Mouse (Mus musculus): Measurements from ENCODE around the gene Rufy4. TPM values are rescaled to one million over a fixed set of nuclear protein-coding genes. Genes with fewer than 3 reads are reported as not detected.
A peak's percentile ranks its signal among the peaks of the same experiment; 100 is the strongest.

The Rufy4 gene
- total RNA-seq, 2 experiments from 2014 or later: not detected

- DNase-seq (ENCODE audit: low spot score in 2 of 2): no peak
Measured at GRCm38 (mm10) chr1:74103654-74104353, 21.5 kb upstream of the Rufy4 start.

- DNase-seq (ENCODE audit: low spot score in 2 of 2): no peak
Measured at GRCm38 (mm10) chr1:74105660-74106059, 19.7 kb upstream of the Rufy4 start.

DNA sequence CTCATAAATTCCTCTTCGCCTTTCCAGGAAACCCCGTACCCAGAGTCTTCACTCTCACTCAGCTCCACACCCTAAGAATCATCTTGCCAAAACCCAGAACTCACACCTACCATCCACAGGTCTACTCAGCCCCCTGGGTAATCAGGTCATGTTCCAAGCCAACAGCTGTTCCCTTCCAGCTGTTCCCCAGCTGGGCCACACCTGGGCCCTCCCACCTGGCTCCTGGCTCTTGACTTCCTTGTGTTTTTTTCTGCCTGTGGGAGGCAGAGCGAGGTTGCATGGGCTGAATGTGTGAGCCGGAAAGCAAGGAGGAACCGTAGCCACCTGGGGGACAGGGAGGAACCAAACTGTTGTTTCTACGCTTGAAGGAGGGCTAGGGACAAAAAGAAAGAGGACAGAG, 19.1 kb upstream of the Rufy4 start:
- no peak for DNase-seq (ENCODE audit: low spot score in 2 of 2)

DNA sequence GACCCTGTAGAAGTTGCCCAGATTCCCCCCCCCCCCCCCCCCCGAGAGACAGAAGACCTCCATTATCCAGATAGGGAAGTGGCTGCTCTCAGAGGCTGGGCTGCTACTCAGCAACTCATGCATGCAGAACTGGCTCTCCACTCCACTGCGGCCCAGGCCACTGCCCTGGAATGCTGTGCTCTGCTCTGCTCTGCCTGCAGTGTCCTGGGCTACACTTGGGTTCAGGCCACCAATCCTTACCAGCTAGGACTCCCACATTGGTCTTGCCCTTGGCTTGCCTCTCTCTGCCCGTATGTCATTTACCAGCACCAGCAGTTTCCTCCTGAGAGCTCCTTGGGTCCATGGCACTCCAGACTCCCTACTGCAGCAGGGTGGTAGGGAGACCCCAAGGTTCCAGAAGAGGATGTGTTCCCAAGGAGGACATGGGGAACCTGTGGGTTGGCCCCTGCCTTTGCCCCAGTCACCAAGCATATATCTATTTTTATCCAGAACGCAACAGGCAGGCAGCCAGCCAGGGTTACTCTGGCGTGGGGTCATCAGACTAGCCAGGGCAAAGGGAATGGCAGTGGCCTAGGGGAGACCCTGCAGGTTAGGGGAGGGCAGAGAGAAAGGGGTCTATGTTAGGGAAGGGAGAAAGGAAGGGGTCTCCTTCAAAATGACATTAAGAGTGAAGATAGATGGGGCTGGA, 17.3 kb upstream of the Rufy4 start:
- no peak for DNase-seq (ENCODE audit: low spot score in 2 of 2)

DNA sequence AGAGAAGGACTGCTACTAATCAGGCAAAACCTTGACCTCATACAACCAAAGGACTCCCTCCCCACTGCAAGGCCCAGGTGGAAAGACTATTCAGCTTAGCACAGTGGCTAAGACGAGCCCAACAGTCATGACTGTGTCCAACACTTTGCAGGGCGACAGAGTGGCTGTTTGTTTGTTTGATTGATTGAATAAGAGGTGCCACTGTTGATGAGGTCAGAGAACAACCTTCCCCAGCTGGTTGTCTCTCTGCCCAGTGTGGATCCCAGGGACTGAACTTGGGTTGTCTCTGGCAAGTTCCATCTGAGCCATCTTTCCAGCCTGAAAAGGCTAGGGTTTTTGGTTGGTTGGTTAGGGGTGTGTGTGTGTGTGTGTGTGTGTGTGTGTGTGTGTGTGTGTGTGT, 15.7 kb upstream of the Rufy4 start:
- DNase-seq (ENCODE audit: low spot score in 2 of 2): no peak

GRCm38 (mm10) chr1:74110932-74111695, 14.2 kb upstream of the Rufy4 start:
- no peak for DNase-seq (ENCODE audit: low spot score in 2 of 2)

GRCm38 (mm10) chr1:74111696-74112030, 13.7 kb upstream of the Rufy4 start:
- DNase-seq (ENCODE audit: low spot score in 2 of 2): no peak

DNA sequence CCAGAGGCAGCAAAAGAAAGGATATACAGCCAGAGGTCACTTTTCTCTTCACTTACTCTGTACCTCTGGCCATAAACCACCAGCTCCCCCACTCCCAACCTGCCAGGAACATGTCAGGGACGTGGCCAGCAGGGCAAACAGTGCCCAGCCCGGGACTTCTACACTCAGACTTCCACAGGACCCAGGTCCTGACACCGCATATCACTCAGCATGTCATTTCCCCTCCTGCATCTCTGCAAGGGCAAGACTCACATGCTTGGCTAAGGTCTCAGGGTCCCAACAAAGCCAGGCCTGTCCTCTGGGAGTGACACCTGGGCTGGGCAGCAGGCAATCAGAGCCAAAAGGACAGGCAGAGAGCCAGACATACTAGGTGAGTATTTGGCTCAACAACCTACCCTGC, 12.3 kb upstream of the Rufy4 start:
- no peak for DNase-seq (ENCODE audit: low spot score in 2 of 2)

GRCm38 (mm10) chr1:74117876-74118275, 7.5 kb upstream of the Rufy4 start:
- no peak for DNase-seq (ENCODE audit: low spot score in 2 of 2)

DNA sequence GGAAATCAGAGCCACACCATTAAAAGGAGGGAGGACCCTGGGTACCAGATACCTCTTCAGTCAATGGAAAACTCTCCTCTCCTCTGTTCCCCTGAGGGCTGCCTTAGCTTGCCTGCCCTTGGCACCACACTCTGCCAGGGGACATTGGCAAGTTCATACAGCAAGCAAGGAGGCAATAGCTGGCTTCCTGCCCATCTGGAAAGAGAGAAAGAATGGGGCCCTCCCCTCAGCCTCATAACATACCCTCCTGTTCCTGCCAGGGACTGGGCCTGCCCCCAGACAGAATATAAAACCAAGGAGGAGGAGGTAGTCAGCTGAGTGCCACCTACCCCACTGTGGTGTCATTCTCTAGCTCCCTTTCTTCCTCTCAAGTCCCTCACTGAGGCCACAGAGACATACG, 6.2 kb upstream of the Rufy4 start:
- DNase-seq (ENCODE audit: low spot score in 2 of 2): no peak

GRCm38 (mm10) chr1:74121138-74121537, 4.2 kb upstream of the Rufy4 start:
- DNase-seq (ENCODE audit: low spot score in 2 of 2): no peak

DNA sequence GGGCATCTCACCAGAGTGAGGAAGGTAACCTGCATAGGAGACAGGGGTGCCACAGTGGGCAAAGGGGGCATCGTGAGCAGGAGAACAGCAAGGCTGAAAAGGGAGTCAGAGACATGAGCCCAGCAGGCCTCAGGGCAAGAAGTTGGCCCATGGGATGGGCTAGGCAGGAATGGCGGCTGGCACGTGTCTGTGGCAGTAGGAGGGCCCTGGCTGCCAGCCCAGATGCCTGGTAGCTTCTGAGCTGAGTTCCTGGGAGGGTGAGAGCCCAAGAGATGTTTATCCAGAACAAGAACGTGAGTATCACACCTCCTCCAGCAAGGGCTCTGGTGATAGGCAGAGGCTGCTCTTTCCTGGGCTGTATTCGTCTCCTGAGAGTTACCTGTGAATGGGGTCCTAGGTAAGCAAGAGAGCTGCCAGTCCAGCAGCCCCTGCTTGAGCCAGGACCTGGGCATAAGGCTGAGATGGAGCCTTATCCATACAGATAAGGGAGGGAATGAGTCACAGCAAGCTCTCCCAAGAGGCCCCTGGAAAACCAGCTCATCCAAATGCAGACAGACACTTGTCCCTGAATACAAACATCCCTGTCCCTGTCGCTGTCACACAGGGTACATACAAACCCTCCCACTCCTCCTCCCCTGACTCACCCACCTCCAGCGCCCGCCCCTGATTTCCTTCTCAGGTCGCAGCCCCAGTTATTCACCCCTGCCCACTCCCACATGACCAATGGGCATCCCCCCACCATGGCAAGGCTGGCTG, 3.3 kb upstream of the Rufy4 start:
- DNase-seq (ENCODE audit: low spot score in 2 of 2): peak; percentile 51 to 54

DNA sequence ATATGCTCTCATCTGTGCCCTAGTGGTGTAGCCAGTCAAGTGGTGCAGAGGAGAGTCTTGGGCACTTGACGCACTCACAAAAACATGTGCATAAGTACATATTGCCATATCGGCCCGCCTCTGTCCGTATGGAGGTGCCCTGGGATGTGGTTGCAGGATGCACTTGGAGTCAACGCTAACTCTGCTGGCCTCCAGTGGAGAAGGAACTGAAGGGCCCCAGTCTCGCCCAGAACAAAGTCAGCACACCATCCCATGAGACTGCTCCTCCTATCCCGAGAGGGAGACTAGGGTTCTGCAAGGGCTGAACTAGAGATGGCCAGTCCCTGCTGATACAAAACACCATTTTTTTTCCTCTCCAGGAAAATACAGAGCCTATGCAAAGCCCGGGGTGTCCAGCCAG, 2.1 kb upstream of the Rufy4 start:
- no peak for DNase-seq (ENCODE audit: low spot score in 2 of 2)

GRCm38 (mm10) chr1:74124021-74124981, 1.0 kb upstream of the Rufy4 start, which contains the start of gene Tns1:
Tns1 (minus strand) TSS chr1:74124449.
- no peak for DNase-seq (ENCODE audit: low spot score in 2 of 2)

- no peak for DNase-seq (ENCODE audit: low spot score in 2 of 2)
Measured at GRCm38 (mm10) chr1:74130883-74131659, 5.7 kb downstream of the Rufy4 start.

GRCm38 (mm10) chr1:74132011-74132410, 6.7 kb downstream of the Rufy4 start:
- no peak for DNase-seq (ENCODE audit: low spot score in 2 of 2)

GRCm38 (mm10) chr1:74133954-74134353, 8.6 kb downstream of the Rufy4 start:
- DNase-seq (ENCODE audit: low spot score in 2 of 2): no peak

DNA sequence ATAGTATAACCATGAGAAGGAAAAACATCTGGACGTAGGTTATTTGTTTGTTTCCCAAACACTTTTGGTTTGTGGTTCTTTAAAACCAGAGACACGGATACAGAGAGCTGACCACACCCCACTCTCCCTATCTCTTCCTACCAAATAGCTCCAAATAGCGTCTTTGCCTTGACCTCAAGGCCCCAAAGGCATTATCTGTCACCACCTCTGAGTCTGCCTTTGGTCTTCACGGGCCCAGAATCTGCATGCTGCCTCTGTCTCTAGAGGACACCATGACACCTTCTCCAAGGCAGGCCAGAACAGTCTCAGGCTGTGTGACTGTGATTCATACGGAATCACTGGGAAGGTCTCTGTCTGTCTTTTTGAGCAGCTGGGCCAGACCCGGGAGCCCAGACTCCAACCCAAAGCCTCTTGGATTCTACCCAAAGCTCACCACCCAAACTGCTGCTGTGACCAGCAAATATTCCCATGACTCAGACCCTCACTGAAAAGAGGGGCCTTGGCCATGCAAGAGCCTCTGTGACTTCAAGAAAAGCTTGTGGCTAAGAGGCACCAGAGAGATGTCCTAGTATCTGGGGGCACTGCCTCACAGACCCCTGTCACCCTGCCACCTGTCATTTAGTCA, 10.1 kb downstream of the Rufy4 start:
- DNase-seq (ENCODE audit: low spot score in 2 of 2): no peak

GRCm38 (mm10) chr1:74139415-74139814, 14.1 kb downstream of the Rufy4 start:
- no peak for DNase-seq (ENCODE audit: low spot score in 2 of 2)

Data from left cerebral cortex, adult 18-20 months (tissue).